Mouse (Mus musculus) regulatory T cell (primary cell): ENCODE data around the gene Ptprn2.

Source experiments
- in situ Hi-C: fragments of 300-600 bp; cut with MboI, MseI; formaldehyde crosslinking; loops from one replicate; pipeline ENCODE4 v1.15.1; 2025; ENCODE audit warnings: high pct_unique_total_duplicates

Gene Ptprn2

GRCm38 (mm10) chr12:117107143-117107616 lies 621.7 kb downstream of the Ptprn2 start:
- in situ Hi-C loops: no loop called here

DNA sequence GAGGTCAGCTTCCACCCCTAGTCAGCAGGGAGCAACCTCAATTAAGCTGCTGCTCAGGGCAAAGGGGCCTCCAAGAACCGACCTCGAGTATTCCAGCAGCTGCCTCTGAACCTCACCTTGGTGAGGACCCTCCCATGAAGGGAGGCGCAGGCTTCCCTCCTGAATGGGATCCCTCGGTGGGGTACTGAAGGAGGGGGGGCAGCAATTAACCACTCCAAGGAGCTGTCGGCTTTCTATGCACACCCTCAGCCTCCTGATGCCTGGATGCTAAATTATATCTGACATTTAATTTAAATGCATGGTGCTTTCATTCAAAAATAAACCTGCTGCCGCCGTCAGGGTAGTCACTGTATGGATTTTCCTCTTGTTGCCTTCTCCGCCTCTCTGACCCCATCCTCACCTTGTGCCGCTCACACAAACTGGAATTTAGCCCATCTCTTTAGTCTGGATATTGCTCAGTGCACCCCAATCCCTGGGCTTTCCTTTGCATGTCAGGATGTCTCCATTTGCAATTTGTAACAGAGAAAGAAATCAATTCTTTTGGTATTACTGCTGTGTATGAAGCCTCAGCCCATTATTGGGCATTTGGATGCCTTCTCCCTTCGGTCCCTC lies 629.8 kb downstream of the Ptprn2 start:
- in situ Hi-C loops: no loop called here

GRCm38 (mm10) chr12:117127078-117127477 lies 641.6 kb downstream of the Ptprn2 start:
- in situ Hi-C loops: no loop called here

DNA sequence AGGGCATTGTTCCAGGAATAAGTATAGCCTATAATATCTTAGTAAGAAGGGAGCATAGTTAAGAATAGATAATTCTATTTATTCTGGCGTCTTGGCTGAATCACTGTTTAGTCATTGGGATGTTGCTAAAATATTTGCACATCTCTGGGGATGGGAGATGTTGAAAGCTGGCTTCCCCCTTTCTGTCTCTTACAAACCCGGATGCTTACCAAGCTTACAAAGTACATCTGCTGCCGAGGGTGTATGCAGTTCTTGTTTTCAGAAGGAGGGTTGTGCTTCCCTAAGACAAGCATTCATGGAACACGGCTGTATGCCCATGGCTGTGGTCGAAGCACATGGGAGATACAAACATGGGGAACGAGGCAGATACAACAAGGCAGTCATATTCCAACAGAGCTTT lies 642.0 kb downstream of the Ptprn2 start:
- in situ Hi-C loops: no loop called here

- in situ Hi-C loops: no loop called here
Measured at GRCm38 (mm10) chr12:117132095-117132494, 646.6 kb downstream of the Ptprn2 start.

- in situ Hi-C loops: no loop called here
Measured at GRCm38 (mm10) chr12:117135205-117135604, 649.7 kb downstream of the Ptprn2 start.

GRCm38 (mm10) chr12:117136472-117137010 lies 651.0 kb downstream of the Ptprn2 start:
- in situ Hi-C loops: no loop called here

DNA sequence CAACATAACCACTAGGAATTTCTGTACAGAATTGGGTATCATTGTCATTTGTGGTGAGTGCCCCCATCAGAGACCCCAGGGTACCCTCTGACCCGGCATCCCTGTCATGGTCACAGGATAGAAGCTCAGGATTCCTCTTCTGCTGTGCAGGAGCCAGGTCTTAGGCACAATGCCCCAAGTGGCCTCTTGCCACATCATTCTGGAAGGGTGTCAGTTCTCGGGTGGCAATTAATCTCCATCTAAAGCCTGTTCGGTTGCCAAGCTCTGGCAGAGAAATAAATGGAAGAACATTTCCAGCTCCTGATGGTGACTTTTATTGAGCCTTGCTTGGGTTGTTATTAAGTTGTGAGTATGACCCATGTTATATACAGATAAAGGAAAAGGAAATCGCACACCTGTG lies 655.4 kb downstream of the Ptprn2 start:
- in situ Hi-C loops: no loop called here

- in situ Hi-C loops: no loop called here
Measured at GRCm38 (mm10) chr12:117141394-117141793, 655.9 kb downstream of the Ptprn2 start.

GRCm38 (mm10) chr12:117149176-117149575 lies 663.7 kb downstream of the Ptprn2 start:
- in situ Hi-C loops: no loop called here

DNA sequence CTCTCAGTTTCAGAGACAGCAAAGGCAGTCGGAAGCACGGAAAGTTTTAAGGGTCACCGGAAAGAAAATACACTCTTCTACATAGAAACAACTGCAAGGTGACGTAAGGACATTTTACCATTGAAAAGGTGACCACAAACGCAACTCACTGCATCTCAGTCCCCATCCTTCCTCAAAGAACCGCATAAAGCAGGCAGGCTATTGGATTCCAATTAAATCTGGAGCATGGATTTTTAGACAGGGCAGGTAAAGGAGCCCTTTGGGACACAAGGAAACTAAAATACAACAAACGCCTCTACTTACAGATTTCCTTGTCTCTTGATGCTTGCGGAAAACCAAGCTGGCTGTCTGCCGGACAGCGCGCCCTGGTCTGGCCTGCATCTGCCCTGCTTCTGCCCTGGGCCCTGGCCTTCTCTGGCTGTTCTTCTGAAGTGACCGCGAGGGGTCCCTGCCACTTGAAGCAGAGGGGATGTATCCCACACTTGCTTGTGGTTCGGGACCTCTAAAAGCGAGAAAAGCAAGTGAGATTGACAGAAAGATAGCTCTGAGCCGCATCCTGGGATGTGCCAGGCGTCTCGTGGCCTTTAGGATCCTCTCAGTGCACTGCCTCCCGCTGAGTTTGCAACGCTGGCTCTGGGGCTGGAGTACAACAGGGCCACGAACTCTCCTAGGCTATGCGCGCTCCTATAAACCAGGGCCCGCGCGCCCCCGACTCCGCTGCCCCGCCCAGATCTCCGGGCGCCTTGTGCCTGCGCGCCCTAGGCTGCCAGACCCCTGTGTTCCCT lies 665.3 kb downstream of the Ptprn2 start:
- in situ Hi-C loops: no loop called here

- in situ Hi-C loops: no loop called here
Measured at GRCm38 (mm10) chr12:117151611-117152010, 666.1 kb downstream of the Ptprn2 start.

DNA sequence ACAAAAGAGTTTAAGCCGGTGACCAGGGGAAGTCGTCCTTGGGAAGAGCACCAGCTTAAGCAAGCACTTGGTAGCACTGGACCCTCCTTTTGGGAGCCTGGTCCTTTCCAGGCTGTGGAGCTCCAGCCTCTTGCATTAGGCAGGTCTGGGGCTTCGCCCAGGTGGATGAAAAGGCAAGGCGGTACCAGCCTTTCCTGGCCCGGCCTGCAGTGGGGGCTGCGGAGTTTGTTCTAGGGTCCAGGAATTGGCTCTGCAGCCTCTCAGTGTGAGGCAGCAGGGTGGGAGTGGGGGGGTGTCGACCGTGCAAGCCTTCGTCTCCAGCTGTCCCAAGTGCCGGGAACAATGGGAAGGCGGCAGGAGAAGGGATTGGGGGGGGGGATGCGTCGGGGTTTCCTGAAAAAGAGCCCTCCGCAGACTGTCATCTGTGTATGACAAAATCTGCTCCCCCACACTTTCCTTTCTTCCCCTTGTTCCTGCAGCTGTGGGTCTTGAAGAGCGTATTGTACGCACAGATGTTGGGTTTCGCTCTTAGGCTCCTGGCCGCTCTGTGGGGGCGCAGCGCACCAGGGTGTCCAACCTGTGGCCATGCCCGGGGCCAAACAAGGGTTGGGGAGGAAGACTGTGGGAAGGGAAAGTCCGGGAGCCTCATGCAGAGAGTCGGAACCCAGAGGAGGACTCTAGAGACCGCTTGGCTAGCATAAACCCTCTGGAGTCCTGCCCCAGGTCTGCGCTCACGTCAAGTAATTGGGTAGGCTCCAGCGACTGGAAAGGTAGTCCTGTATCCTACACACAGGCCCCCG lies 667.0 kb downstream of the Ptprn2 start:
- in situ Hi-C loops: no loop called here

GRCm38 (mm10) chr12:117153166-117153480 lies 667.6 kb downstream of the Ptprn2 start:
- in situ Hi-C loops: no loop called here

- in situ Hi-C loops: no loop called here
Measured at GRCm38 (mm10) chr12:117153671-117154355, 668.3 kb downstream of the Ptprn2 start.

GRCm38 (mm10) chr12:117154356-117155243 lies 669.1 kb downstream of the Ptprn2 start:
- in situ Hi-C loops: no loop called here

GRCm38 (mm10) chr12:117155307-117156220 lies 670.0 kb downstream of the Ptprn2 start:
- in situ Hi-C loops: no loop called here

DNA sequence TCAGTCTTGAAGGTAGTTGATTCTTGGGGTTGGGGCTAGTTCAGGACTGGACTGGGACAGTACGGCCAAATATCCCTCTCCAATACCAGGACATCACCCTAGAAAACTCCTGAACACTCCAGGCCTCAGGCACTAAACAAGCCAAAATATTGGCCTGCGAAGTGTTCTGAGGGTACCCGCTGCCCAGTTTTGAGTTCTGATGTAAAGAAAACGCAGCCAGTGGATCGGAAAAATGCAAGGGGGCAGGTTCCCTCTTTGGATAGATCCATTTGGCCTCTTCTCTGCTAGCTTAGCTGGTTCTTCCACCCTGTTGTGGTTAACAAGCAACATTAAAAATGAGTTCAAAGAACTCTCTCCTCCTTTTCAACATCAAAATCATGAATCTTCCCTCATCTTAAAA lies 670.7 kb downstream of the Ptprn2 start:
- in situ Hi-C loops: no loop called here

DNA sequence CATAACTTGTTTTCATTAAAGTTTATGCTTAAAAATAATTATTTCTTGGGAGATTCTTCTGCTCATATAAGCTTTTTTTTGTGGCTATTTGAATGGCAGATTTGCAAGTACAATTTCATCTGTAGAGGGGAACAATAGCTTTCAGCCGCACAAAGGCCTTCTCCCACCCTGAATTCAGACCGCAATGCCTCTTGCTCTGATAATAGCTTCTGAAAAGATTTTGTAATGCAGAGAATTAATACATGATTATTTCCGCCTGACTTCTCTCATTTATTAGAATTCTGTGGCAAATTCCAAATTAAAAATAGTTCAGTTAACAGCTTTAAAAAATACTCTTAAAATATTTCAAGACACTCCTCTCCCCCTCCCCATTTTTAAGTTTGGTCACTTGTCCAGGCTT lies 671.3 kb downstream of the Ptprn2 start:
- in situ Hi-C loops: no loop called here

GRCm38 (mm10) chr12:117157249-117157648 lies 671.7 kb downstream of the Ptprn2 start:
- in situ Hi-C loops: no loop called here
